Mouse (Mus musculus) cerebellum, adult 9-10 months (tissue): ENCODE measurements at regions not wholly inside any gene's neighbourhood (a gene's known extent, or its start where the extent isn't known, plus 50 kb on each side); places are given as distances from the start of the nearest gene placed in this dataset.
A peak's percentile ranks its signal among the peaks of the same experiment; 100 is the strongest.
"Not testable (repeated sequence)": the region's sequence is repeated elsewhere in the genome, so short reads cannot be mapped to it uniquely, and the experiment has no call there.

ENCODE experiments used
- DNase-seq: peaks from one replicate; pipeline ENCODE4 v3.0.0; 2022

DNA sequence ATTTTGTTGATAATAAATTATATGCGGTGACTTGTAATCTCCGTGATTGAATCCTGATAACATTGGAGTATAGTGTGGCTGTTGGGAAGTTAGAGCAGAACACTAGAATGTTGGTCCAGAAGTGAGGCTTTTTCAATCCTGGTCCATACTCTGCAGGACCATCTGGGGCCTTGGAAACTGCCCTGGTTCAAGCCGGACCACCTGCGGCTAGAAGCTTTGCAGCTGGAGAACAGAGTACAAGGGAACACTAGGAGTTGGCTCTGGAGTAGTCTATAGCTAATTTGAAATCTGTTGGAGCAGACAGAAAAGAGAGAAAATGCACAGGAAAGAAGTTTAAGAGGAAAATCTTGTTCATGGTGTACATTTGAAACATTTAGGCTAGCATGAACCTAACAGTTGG, 79.0 kb downstream of the Casp12 start:
- no peak for DNase-seq

DNA sequence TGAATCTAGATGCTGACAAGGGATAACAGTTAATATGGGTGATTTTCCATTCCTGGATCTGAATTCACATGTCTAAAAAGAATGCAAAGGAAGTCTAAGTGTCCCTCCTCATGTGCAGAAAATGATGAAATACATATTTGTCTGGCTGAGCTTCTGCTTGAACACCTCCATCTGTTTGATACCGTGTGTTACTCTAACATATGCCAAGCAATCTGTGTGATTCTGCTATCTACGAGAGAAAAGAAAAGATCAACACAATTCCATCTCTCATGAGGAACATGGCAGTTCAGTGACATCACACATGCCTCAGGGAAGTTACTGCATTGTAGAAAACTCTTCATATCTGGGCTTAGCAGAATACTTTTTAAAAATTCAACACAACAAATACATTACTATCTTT, 103.0 kb downstream of the Casp12 start:
- DNase-seq, result peak; percentile 8

DNA sequence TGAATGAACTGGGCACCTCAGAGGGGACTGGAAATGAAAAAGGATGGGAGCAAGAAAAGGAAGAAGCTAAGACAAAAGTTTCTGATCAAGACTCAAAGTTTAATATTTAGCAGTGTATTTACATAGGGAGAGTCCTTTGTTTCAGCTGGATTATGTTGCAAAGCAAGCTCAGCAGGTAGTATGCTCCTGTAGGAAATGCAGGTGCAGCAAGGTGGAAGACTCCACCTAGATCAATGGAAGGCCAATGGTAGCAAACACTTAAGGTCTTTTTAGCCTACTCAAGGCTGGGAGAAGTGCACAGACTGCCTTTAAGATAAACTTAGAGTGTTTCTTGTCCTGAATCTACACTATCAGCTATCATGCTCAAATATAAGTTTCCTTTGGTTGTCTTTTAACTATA, 111.4 kb downstream of the Casp12 start:
- DNase-seq, result no peak

DNA sequence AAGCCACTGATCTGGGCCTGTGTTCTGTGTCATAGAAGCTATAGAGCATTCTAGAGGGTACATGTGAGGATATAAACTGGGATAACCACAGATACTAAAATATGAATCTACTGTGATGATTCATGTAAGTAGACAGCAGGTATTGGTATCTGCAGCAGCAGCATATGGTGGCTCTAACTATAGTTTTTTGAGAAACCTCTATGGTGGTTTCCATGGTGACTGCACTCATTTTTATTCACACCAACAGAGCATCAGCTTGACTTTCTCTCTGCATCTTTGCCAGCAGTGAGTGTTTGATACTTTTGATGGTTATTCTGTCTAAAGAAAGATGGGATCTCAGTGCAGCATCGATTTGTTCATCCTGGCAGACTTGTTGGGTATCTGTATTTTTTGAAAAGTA, 126.8 kb downstream of the Casp12 start:
- no peak for DNase-seq

DNA sequence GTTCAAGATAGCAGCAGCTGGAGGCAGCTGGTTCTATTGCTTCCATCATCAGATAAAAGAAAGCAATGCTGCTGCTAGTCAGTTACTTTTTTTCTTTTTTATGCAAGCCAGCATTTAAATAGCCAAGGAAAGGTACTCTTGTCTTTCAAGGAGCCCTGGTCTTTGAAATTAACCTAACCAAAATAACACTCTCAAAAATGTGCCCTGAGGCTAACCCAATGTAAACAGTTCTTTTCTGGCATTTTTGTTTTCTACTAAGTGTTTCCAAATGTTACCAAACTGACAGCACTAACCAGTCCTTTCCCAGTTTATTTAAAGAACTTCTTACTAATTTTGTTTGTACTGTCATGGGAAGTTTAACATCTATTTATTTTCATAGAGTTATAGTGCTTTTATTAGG, 129.0 kb downstream of the Casp12 start:
- no peak for DNase-seq

DNA sequence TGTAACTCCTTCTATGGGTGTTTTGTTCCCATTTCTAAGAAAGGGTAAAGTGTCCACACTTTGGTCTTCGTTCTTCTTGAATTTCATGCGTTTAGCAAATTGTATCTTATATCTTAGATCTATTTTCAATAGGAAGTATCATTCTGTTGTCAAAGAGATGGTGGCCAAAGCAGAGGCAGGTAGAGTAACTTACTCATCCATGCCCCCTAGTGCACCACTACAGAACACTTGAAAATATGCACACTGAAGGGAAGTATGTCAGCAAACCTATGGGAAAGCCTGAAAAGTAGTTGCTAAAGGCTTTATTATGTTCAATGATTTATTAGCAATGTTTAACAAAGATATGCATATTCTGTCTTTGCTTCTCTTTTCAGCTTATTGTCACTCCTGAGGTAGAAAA, 140.0 kb downstream of the Casp12 start:
- DNase-seq, result no peak

DNA sequence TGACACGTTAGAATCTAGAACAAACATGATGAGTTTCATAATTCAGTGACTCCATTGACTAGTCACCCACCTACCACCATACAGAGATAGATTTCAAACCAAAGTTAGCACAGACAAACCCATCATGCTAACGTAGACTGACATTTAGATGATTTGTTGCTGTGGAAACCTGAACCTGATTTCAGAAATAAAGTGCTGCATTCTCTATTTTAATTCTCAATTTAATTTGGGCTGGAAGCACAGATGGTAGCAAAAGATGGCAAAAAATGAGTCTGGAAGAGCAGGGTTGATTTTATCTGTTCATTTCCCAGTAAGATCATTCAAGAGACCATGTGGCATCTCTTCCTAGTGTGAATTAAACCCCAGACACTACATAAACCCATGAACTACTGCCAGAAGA, 151.6 kb downstream of the Casp12 start:
- no peak for DNase-seq

DNA sequence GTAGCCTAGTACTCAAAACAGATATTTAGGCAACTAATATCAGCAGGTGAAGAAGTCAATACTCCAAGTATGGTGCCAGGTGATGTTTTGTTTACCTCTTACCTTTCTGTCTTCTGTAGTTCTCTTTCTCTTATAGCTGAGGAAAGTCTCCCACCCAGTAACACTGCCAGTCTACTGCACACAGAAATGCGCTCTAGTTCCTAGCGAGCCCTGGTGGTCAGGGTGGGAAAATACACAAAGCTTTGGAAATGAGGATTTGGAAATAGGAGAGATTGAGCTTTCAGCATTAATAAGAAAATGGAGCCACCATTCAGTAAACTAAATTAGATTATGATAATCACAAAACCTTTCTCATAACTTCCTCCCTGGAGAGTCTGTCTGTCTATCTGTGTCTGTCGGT, 153.1 kb downstream of the Casp12 start:
- DNase-seq, result no peak

DNA sequence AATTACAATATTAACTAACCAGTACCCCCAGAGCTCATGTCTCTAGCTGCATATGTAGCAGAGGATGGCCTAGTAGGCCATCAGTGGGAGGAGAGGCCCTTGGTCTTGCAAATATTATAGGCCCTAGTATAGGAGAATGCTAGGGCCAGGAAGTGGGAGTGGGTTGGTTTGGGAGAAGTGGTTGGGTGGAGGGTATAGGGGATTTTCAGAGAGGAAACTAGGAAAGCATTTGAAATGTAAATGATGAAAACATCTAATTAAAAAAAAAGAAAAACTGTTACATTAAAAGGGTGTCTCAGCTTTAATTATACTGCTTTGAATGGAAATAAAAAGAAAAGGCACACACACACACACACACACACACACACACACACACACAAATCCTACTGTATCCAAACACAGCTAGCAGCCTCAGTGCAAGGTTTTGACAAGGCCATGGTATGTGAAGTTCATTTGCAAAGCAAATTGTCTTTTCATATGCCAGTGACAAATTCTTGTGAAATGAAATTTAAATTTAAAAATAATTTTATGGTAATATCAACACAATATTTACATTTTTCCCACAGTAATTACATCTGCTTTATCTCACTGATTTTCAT, 180.6 kb downstream of the Casp12 start:
- no peak for DNase-seq

DNA sequence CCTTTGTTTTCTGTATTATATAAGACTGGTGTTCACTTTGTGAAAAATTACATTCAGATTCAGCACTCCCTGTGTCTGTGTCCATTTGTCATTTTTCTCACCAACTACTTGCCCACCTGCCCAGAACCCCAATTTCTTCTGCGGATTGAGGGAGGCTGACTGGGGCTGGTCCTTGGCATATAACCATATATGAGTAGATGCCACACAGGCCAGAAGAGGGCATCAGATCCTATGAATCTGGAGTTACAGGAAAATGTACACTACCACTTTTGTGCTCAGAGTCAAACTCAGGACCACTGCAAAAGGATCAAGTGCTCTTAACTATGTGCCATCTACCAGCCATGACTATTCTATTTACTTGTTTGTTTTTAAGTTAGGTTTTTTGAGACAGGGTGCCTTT, 197.4 kb downstream of the Casp12 start:
- no peak for DNase-seq

DNA sequence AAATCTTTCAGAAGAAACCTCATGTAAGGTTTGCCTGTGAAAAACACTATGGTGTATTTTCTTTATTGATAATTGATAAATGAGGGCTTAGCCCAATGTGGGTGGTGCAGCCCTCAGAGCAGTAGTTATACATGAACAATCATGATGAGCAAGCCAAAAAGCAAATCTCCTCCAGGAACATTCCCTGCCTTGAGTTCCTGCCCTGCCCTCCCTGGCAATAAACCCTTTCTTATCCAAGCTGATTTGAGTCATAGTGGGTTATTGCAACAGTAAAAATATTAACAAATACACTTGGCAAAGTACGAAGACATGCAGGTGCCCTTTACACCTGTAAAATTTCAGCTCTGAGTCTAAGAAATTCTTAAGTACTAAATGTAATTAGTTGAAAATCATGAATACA, 229.8 kb downstream of the Casp12 start:
- no peak for DNase-seq

DNA sequence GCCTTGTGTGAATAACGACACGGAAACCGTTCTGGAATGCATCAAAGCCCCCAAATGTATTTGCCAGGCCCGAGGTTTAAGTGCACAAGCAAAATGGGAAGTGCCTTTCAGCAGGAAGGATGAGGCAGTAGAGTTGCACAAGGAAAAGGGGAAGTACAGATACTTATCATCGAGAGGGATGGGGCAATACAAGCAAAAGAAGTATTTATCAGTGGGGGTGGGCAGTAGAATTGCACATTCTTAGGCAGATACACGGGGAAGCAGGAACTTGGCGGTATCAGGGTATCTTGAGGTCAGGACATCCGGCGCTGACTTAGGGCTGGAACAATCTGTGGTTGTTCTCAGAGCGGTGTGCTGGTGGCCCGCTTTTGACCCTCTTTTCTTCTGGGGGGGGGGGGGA, 232.9 kb downstream of the Casp12 start:
- DNase-seq, result not testable (repeated sequence)

DNA sequence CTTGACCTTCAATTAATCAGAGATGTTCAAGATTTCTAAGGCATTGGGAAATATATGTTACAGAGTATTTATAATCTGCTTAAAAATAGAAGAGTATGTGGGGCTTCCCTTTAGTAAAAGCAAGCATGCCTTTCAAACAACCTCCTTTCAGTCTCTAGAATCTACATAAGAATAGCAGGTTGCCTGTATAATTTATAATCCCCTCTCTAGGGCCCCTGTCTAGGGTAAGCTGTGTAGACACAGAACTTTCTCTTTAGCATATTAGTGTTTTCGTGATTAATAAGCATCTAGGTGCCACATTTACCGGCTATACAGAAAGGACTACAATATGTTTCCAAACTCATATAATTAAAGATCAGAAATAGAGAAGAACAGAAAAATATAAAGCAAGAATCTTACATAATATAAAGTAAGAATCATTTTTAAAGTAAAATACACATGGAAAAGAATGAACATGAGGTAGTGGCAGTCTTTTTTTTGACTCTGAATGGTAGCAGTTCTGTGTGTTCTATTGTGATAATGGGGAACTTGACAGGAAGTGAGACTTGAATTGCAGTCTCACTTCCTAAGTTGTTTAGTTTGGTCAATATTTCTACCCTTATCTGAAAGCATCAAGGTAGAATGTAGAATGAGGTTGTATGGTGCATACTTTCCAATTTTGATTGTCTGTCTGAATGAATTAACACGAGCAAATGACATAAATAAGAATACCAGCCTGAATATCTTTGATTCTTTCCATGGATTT, 250.8 kb downstream of the Casp12 start:
- no peak for DNase-seq

DNA sequence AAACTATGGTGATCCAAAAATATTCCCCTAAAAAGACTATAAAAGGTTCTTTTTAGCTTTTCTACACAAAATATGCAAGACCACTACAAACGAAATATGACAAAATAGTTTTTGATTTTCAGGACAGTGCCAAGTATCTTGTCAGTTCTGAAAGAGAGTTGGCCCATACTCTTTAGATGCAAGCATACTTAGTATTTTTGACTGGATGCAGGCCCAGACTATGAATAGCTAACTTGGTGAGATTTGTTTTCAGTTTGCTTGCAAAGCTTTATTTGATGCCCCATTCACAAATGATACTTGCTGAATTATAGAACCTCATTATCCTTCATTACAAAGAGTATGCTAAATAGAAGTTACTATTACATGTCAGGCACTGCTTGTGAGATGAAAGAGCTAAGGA, 258.8 kb downstream of the Casp12 start:
- peak; percentile 17 for DNase-seq

DNA sequence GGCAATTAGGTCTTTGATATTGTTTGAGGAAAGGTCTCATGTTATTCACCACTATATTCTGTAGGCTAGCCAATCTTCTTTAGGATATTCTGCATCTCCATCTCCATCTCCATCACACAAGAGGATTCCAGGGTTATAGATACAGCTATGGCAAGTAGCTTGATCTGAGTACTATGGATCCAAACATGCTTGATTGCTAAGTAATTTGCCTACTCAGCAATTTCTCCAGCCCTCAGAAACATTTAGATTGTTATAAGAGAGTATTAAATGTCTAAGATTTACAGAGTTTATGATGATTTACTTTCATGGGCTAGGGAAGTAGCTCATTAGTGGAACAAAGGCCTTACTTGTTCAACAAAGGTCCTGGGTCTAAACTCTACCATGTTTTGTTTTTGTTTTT, 259.8 kb downstream of the Casp12 start:
- no peak for DNase-seq

DNA sequence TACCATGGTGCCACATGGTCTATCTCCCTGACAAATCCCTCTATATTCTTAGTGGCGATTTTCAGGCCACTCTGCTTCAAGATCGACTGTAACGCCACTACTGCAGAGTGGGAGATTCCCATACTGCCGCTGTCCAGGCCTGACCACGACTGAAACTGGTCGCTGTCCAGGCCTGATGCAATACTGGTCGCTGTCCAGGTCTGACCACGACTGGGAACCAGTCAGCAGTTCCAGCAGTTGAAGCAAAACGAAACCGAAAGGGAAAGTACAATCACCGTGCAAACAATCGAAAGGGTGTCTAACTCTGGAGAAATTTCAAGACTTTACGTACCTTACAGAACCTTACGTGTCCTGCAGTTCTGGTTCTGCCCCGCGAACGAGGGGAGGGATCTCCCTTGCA, 271.5 kb downstream of the Casp12 start:
- DNase-seq, result no peak

DNA sequence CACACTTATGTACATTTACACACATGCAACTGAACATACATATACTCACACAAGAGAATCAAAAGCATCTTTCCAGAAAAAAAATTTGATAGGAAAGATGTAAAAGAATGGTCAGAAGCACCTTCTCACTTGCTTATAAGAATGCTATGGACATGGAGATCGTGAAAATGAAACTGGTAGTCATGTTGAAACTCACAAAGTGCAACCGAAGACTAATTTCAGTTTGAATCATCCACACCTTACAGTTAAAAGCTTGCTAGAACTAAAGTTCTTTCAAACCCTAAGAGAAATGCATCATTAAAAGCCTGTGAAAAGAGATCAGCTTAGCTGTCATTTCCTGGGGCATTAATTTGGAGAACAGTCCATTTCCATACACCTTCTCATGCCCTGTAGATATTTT, 278.2 kb downstream of the Casp12 start:
- no peak for DNase-seq

DNA sequence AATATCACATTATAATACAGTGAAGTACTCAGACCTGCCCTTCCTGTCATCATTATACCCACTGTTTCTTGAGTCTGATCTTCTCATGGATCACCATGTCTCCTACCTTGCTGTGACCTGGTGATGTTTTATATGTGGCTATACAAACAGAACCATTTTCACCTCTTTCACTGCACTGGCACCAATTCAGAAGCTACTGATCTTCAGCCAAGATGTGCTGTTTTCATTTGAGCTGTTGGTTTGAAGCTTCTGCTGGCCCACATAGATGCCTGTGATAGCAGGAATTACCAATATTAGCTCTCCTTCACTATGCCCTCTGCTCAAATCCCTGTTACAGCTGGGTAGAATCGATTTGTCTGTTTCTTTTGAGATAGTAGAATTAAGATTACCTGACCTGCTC, 282.3 kb downstream of the Casp12 start:
- no peak for DNase-seq

DNA sequence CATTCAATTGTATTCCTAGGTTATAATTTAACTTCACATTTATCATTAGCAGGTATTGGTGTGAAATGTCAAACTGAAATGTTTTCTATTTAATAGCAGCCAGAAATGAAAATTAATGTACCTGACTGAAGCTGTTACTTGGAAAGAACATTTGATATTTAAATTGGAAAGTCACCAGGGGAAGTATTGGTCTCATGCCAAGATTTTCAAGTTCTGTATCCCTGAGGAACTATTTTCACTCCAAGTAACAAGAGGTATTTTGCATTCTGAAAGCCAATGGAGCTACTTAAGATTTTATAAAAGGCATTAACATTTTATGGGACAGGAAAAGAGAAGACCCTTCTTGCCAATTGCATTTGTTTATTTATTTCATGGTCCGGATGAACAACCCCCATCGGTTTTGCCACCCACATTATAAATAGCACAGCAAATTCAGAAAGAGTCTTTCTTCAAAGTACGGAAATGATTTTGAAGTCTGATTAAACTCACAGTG, 289.3 kb downstream of the Casp12 start:
- DNase-seq, result peak; percentile 41

DNA sequence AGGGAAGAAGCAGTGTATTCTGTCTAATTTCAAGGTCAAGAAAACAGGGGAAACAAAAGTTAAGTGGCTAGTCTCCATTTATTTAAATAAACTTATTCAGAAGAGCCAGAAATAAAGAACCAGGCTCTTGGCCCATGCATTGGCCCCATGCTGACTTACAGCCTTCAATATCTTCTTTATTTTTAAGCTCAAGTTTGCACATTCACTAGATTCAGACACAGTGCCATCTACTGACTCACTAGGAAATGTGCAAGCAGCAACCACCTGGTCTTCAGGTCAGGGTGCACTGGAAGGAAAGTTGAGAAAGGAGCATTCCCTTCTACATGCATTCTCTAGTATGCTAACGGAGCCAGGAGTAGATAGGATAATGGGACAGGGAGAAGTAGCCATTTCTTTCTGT, 289.7 kb downstream of the Casp12 start:
- DNase-seq, result peak; percentile 68

DNA sequence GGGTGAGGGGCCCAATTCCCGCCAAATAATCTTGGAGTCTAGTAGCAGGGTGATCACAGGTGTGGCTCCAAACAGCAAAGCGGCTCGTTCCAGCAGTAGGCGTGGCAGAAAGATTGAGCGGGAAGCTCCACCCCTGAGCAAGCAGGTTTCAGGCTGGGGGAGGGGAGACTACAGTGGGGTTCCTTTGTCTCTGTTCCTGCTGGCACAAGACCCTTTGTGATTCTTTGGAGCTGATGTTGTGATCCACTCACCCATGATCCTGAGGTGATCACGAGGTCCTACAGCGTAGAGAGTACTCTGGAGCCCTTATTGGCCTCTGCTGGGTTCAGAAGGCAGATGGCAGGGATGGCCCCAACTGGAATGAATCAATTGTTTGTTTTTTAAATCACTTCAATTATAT, 318.7 kb downstream of the Casp12 start:
- no peak for DNase-seq

DNA sequence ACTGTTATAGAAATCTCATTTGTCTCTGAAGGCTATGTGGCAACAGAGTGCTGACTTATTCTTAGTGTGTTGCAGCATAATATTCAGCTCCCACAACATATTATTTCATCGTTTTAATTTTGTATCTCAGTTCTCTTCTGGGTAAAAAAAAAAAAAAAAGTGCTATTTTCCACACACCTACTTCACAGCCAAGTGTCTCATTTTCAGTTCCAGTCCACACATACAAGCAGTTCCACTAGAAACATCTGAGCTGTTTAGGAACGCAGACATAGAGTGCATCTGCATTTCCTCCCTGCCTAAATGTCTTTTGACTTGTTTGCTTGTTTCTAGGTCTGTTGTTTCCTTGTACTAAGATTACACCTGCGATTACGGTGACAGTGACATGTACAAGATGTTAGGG, 328.3 kb downstream of the Casp12 start:
- DNase-seq, result no peak

DNA sequence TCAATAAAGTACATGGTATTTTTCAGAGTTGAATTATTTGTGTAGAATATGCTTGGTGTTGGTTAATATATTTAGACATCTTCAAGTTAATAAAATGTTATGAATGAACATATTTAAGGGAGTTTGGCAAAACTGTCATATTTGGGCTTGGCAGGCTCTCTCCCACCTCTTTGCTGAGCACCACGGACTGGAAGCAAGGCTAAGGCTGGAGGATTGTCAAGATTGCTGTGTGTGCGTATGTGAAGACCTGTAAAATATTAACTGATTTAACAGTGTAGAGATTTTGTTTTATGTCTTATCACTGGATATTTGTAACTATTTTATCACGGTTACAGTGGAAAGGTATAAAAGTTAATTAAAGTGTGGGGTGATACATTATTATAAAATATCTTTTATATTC, 363.3 kb downstream of the Casp12 start:
- DNase-seq, result no peak

DNA sequence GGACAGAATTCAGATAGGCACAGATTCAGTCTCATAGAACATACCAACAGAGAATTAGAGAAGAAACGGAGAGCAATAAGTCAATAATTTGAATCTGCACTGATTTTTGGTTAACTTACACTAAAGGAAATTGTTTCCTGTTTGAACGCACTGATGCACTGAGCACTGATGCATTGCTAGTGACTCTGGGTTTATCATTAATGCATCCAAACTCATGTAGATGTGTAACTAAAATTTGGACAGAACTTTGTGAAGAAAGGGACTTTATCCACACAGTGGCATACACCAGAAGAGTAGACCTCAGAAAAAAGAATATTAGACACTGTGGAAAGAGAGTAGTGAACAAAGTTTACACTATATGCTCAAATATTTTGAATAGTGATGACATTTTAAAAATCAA, 364.2 kb downstream of the Casp12 start:
- DNase-seq, result no peak

DNA sequence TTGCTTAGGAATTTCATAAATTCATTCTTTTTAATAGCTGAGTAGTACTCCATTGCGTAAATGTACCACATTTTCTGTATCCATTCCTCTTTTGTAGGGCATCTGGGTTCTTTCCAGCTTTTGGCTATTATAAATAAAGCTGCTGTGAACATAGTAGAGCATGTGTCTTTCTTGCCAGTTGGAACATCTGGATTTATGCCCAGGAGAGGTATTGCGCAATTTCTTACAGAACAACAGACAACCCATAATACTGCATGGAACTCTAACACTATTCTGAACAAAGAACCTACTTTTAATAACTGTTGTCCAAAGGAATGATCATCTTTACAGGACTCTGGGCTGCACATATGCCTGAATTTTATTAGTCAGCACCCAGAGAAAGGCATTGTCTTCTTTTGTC, 373.4 kb downstream of the Casp12 start:
- DNase-seq, result not testable (repeated sequence)
